Mouse (Mus musculus): ENCODE measurements at regions not wholly inside any gene's neighbourhood (a gene's known extent, or its start where the extent isn't known, plus 50 kb on each side); places are given as distances from the start of the nearest gene placed in this dataset.

DNA sequence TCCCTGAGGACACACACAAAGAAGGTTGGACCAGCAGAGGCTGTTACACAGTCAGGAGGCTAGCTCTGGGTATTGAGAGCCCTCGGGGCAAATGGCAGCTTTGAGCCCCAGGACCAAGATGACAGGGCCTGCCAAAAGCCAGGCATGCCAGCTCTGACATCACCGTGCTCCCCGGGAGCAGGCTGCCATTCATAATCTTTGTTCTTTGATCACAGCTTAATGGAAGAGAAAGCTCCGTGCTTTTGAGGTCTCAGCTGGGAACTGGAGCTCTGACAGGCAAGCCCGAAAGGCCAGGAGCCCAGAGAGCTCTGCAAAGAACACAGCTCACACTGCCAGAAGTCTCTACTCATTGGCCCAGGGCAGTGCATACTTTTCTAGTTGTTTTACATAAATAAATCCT, 150.7 kb downstream of the Klhl25 start:
- Histone ChIP-seq H3K27ac (replicated peaks) (no peak overlapping the region), H3K9ac (no peak overlapping the region)

DNA sequence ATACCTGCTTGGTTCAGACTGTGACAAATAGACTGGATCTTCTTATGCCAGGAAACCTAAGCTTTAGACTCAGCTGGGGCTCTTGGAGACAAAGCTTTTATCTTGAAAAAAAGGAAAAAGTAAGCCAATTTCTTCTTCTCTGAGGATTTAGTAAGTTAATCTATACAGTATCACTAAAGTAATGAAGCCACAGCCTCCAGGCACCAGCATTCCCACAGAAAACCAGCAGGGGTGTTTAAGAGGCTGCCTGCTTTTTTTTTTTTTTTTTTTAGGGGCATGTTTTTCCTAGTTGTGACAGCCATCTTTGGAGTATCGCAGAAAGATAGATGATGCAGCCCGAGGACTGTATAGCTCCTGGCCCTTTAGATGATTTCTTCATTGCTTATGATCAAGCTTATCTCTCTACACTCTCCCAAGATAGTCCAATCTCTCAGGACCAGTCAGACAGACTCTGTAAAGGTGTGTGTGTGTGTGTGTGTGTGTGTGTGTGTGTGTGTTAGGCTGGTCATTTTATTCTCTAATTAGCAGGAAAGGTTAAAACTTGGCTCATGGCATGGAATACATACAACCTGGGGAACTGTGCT, 151.3 kb downstream of the Klhl25 start:
- Histone ChIP-seq H3K9ac (no peak overlapping the region), H3K4me3 (no peak overlapping the region), H3K4me1 (replicated peaks) (peaks cover 10% of the 10 kb centered on the region), H3K27me3 (no peaks in the 10 kb centered on the region), H3K4me2 (no peak overlapping the region), H3K36me3 (no peaks in the 10 kb centered on the region), H3K9me3 (no peaks in the 10 kb centered on the region), H3K27ac (replicated peaks) (no peak overlapping the region)
- no peak for ATAC-seq (ENCODE audit: low read depth)
- 70% methylated on average over 2 of the region's 2 CpGs for WGBS

More for the DNA sequence above, 150.7 kb downstream of the Klhl25 start:
- Histone ChIP-seq H3K36me3 (no peaks in the 10 kb centered on the region), H3K27me3 (no peaks in the 10 kb centered on the region), H3K4me3 (no peak overlapping the region), H3K9me3 (no peaks in the 10 kb centered on the region), H3K4me2 (no peak overlapping the region), H3K4me1 (replicated peaks) (peaks cover 10% of the 10 kb centered on the region)
- peak; percentile 23; the same call in 1 of the 2 replicates for ATAC-seq (ENCODE audit: low read depth)
- WGBS, result 39% methylated on average over 5 of the region's 5 CpGs

DNA sequence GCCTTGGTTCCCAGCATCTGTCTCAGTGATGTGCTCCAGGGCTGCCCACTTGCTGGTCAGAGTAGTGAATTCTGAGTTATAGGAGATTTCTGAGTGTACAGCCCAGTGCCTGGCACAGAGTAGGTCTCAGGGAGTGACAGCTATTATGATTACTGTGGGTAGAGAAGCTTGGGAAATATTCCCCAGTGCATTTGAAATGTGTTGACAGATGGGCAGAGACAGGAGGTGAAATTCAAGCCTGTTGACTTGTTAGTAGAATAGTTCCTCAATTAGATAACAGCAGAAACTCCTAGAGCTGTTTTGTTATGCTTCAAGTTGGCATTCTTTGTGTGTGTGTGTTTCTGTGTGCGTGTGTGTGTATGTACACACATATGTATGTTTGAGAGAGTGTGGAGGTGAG, 152.9 kb downstream of the Klhl25 start:
- ATAC-seq (ENCODE audit: low read depth), result no peak
- Histone ChIP-seq H3K9me3 (no peaks in the 10 kb centered on the region), H3K4me1 (replicated peaks) (peaks cover 10% of the 10 kb centered on the region), H3K9ac (no peak overlapping the region), H3K36me3 (no peaks in the 10 kb centered on the region), H3K27me3 (no peaks in the 10 kb centered on the region), H3K27ac (replicated peaks) (no peak overlapping the region), H3K4me2 (no peak overlapping the region), H3K4me3 (no peak overlapping the region)
- 93% methylated on average over 1 of the region's 1 CpGs for WGBS

DNA sequence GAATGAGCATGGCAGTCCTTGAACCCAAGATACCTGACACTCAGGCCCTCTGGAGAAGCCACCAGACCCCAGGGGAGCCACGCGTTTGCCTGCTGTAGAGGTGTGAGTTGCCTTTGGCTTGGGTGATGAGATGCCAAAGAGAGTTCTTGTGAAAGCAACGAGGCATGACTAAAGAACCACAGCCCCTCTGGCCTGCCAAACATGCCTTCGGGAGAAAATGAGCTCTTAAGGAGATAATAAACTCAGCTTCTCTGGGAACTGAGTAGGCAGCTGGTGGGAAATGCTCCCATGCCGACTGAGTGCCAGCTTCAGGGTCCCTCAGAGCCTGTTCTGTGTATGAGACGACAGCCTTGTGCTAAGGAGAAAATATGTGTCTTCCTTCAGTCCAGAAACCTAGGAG, 160.1 kb downstream of the Klhl25 start:
- Histone ChIP-seq H3K4me1 (replicated peaks) (no peaks in the 10 kb centered on the region), H3K4me2 (no peak overlapping the region), H3K9ac (no peak overlapping the region), H3K36me3 (no peaks in the 10 kb centered on the region), H3K9me3 (no peaks in the 10 kb centered on the region), H3K27me3 (no peaks in the 10 kb centered on the region), H3K4me3 (no peak overlapping the region), H3K27ac (replicated peaks) (no peak overlapping the region)
- 46% methylated on average over 6 of the region's 6 CpGs for WGBS
- no peak for ATAC-seq (ENCODE audit: low read depth)

DNA sequence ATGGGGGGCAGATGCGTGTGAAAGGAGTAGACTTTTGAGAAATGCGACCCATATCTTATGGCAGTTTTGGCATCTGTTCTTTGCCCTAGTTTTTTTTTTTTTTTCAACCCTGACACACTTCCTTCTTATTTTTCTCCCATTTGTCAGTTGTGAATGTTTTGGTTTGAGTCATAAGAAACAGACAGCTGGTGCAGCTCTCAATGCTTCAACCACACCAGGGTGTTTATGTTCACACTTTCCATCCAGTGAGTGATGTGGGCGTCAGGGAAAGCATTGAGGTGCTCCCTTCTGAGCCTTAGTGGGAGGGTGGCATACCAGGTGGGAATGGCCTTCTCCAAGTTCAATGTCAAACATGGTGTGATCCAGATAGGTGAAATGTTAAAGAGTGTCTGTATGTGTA, 181.9 kb upstream of the Agbl1 start:
- no peak overlapping the region for H3K4me2 ChIP-seq
- no peak for ATAC-seq (ENCODE audit: low read depth)
- no peaks in the 10 kb centered on the region for H3K9me3 ChIP-seq
- H3K9ac ChIP-seq, result no peak overlapping the region
- no peak overlapping the region for H3K27ac ChIP-seq (replicated peaks)
- no peaks in the 10 kb centered on the region for H3K4me1 ChIP-seq (replicated peaks)
- 86% methylated on average over 3 of the region's 3 CpGs for WGBS
- H3K36me3 ChIP-seq, result no peaks in the 10 kb centered on the region
- no peak overlapping the region for H3K4me3 ChIP-seq
- no peaks in the 10 kb centered on the region for H3K27me3 ChIP-seq

DNA sequence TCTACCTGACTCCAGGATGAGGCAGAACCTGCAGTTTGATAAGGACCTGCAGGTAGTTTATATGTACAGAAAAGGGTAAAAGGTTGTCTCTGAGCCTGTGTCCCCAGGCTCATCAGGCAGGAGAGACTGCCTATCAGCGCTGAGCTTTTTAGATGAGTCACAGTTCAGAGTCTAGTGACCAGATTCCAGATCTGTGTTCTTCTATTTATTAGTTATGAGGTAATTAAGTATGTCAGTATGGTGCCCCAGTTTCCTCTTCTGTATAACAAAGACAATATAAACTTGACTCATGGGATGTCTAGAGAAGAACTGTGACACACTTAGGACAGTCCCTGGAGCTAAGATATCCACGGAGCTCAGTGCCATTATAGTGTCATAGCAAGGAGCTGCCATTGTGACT, 180.3 kb upstream of the Agbl1 start:
- Histone ChIP-seq H3K4me2 (no peak overlapping the region), H3K27me3 (no peaks in the 10 kb centered on the region), H3K36me3 (no peaks in the 10 kb centered on the region), H3K9ac (no peak overlapping the region), H3K9me3 (no peaks in the 10 kb centered on the region), H3K4me1 (replicated peaks) (no peaks in the 10 kb centered on the region), H3K4me3 (no peak overlapping the region), H3K27ac (replicated peaks) (no peak overlapping the region)
- WGBS, result 81% methylated on average over 2 of the region's 2 CpGs
- ATAC-seq (ENCODE audit: low read depth), result no peak

DNA sequence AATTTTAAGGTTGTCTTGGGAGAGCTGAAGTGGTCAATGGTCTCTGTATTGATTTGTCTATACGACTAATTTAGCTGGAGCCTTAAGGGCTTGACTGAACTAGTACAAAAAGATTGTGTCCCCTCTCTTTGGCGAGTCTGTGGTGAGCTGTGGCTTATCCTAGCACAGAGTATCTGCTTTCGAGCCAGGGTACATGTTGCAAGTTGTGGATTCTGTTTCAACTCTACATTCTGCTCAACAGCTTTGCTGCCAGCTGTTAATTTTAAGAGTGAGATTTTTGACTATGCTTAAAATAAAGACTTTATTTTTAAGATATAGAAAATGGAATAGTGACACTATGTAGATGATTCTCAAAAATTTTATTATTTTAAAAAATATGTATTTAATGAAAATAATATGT, 175.8 kb upstream of the Agbl1 start:
- Histone ChIP-seq H3K27ac (replicated peaks) (no peak overlapping the region), H3K27me3 (no peaks in the 10 kb centered on the region), H3K4me1 (replicated peaks) (no peaks in the 10 kb centered on the region), H3K4me2 (no peak overlapping the region), H3K4me3 (no peak overlapping the region), H3K36me3 (no peaks in the 10 kb centered on the region), H3K9ac (no peak overlapping the region), H3K9me3 (no peaks in the 10 kb centered on the region)
- 93% methylated on average over 3 of the region's 3 CpGs for WGBS
- no peak for ATAC-seq (ENCODE audit: low read depth)

DNA sequence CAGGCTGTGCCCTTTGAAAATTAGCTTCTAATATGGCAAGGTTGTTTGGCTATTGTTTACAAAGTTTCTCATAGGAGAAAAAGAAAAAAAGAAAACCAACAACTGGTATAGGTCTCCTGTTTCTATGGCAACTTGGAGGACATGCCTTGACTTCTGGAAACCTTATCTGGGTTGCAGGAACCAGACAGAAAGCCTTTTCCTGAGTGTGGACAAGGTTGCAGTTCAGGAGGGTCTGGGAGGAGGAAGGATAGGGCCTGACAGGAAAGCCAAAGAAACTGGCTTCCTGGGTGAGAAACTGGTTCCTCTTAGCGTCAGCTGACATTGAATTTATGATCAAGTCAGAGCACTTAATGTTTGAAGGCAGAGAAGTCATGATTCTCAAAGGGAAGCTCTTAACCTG, 130.5 kb upstream of the Agbl1 start:
- Histone ChIP-seq H3K9ac (no peak overlapping the region), H3K27ac (replicated peaks) (no peak overlapping the region), H3K36me3 (no peaks in the 10 kb centered on the region), H3K4me1 (replicated peaks) (no peaks in the 10 kb centered on the region), H3K4me2 (no peak overlapping the region), H3K9me3 (no peaks in the 10 kb centered on the region), H3K27me3 (no peaks in the 10 kb centered on the region), H3K4me3 (no peak overlapping the region)
- 61% methylated on average over 1 of the region's 1 CpGs for WGBS
- no peak for ATAC-seq (ENCODE audit: low read depth)

DNA sequence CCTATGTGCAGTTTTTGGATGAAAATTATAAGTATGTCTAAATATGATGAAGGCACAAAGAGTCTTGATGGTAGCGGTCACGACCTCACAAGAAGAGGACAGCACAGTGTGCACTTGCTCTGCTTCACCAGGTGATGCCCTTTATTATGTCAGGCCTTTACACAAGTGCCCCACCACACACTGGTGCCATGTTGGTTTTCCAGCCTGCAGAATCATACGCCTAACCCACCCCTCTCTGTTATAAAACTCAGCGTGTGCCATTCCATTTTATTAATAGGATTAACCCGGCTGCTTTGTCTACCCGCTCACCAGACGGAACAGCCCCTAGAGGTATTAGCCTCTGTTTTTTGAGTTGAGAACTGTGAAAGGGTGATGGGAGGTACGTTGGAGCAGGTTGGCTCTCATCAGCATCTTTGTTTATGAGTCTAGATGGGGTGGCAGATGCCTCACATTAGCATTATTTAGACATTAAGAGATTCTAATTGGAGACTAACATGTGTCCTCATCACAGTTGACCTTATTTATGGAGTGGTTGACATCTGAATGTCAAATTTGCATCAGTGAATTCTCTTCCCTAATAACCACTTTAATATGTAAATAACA, 108.3 kb upstream of the Agbl1 start:
- H3K9me3 ChIP-seq, result no peaks in the 10 kb centered on the region
- no peaks in the 10 kb centered on the region for H3K4me1 ChIP-seq (replicated peaks)
- H3K4me2 ChIP-seq, result no peak overlapping the region
- 75% methylated on average over 8 of the region's 8 CpGs for WGBS
- no peaks in the 10 kb centered on the region for H3K27me3 ChIP-seq
- H3K27ac ChIP-seq (replicated peaks), result no peak overlapping the region
- H3K9ac ChIP-seq, result no peak overlapping the region
- H3K36me3 ChIP-seq, result no peaks in the 10 kb centered on the region
- H3K4me3 ChIP-seq, result no peak overlapping the region
- ATAC-seq (ENCODE audit: low read depth), result no peak

DNA sequence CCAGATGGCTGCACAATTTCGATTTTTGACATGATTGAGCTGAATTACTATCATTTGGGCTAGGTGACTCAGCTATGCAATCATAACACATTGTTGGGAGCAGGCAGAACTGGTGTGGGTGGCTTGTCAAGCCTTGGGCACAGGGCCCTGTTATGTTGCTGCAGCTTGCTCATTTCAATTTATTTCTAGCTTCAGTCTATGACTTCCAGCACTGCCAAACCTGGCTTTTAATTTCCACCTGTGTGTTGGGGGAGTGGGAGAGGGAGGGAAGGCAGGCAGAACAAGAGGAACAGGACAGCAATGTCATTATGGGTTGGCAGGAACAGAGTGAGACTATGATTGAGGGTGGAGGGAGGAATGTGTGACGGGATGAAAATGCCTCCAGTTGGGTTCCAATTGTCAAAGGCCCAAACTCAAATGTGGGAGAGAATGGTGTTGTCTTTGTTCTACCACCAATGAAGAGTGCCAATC, 102.0 kb upstream of the Agbl1 start:
- H3K4me3 ChIP-seq, result no peak overlapping the region
- ATAC-seq (ENCODE audit: low read depth), result no peak
- H3K4me2 ChIP-seq, result no peak overlapping the region
- no peaks in the 10 kb centered on the region for H3K9me3 ChIP-seq
- no peaks in the 10 kb centered on the region for H3K36me3 ChIP-seq
- no peaks in the 10 kb centered on the region for H3K27me3 ChIP-seq
- H3K9ac ChIP-seq, result no peak overlapping the region
- no peaks in the 10 kb centered on the region for H3K4me1 ChIP-seq (replicated peaks)
- 65% methylated on average over 2 of the region's 2 CpGs for WGBS
- no peak overlapping the region for H3K27ac ChIP-seq (replicated peaks)

DNA sequence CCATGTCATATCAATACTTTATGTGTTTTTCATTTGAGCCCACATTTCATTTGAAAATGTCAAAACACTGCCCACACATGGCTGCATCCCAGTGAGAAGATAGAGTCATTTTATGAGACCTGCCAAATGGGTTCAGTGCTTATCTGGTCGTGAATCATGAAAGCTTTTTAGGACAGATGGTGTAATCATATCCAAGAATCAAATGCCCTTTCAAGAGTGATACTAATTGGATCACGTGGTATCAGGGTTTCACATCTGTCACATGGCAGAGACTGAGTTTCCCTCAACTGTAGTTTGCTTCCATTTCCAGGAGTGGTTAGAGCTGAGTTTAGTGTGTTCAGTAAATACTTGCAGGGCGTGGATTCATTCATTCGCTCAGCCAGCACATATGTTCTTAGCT, 87.2 kb upstream of the Agbl1 start:
- H3K9ac ChIP-seq, result no peak overlapping the region
- ATAC-seq (ENCODE audit: low read depth), result no peak
- WGBS, result 80% methylated on average over 4 of the region's 4 CpGs

DNA sequence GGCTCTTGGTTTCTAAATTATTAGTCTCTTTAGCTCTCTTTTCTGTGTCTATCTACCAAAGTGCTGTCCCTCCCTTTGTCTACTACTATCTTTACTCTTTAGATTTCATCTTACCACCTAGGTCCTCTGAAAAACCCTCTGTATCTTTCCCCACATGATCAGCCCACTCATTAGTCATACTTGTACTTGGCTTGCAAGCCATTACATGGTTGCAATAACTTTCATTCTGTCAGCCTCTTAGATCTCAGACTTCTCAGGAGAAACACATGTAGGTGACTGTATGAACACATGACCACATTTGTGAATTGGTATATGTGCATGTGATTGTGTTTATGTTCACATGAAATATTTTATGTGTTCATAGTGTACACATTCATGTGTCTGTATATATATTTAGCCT, 83.3 kb upstream of the Agbl1 start:
- no peak overlapping the region for H3K4me3 ChIP-seq
- no peaks in the 10 kb centered on the region for H3K27me3 ChIP-seq
- no peaks in the 10 kb centered on the region for H3K36me3 ChIP-seq
- H3K9me3 ChIP-seq, result no peaks in the 10 kb centered on the region
- no peak overlapping the region for H3K27ac ChIP-seq (replicated peaks)
- no peak overlapping the region for H3K9ac ChIP-seq
- H3K4me2 ChIP-seq, result no peak overlapping the region
- H3K4me1 ChIP-seq (replicated peaks), result no peaks in the 10 kb centered on the region
- ATAC-seq (ENCODE audit: low read depth), result no peak

More for the DNA sequence above, 87.2 kb upstream of the Agbl1 start:
- Histone ChIP-seq H3K27me3 (no peaks in the 10 kb centered on the region), H3K36me3 (no peaks in the 10 kb centered on the region), H3K4me3 (no peak overlapping the region), H3K4me1 (replicated peaks) (no peaks in the 10 kb centered on the region), H3K9me3 (no peaks in the 10 kb centered on the region), H3K27ac (replicated peaks) (no peak overlapping the region), H3K4me2 (no peak overlapping the region)

DNA sequence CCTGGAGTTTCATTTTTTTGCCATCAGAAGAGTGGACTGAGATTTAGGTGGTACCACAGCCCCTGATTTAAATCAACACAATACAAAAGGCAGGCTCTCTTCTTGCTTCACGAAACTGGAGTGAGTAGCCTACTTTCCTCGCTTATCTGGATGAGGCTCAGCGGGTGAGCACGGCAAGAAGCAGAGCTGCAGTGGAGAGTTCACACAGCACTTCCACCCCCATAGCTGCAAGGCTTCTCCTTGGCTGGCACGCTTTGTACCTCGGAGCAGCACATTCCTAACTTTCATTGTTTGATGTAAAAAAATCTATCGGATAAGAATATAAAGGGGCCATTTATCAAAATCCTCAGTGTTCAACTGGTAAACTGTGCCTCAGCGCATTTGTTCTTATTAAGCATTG, 72.8 kb upstream of the Agbl1 start:
- Histone ChIP-seq H3K27ac (replicated peaks) (no peak overlapping the region), H3K4me3 (no peak overlapping the region), H3K9ac (no peak overlapping the region), H3K4me2 (no peak overlapping the region), H3K36me3 (no peaks in the 10 kb centered on the region), H3K27me3 (no peaks in the 10 kb centered on the region), H3K4me1 (replicated peaks) (no peaks in the 10 kb centered on the region), H3K9me3 (no peaks in the 10 kb centered on the region)
- WGBS, result 58% methylated on average over 8 of the region's 8 CpGs
- ATAC-seq (ENCODE audit: low read depth), result no peak

Data from neural tube, embryonic 13.5 days (tissue).